Mouse (Mus musculus) kidney, adult 2 months (tissue): ENCODE measurements around the gene Gm36864. TPM values are rescaled to one million over a fixed set of nuclear protein-coding genes. Genes with fewer than 3 reads are reported as not detected.
"Not testable (repeated sequence)": the region's sequence is repeated elsewhere in the genome, so short reads cannot be mapped to it uniquely, and the experiment has no call there.

Experiments used
- DNase-seq: peaks from one replicate; pipeline ENCODE4 v3.0.0; 2021
- H3K27ac ChIP-seq: fragments of 200-500 bp; 2 replicates; pipeline ENCODE4 v1.5.1; 2012; ENCODE audit warnings: low read depth, low read length, control low read depth, inconsistent platforms; ENCODE audit not compliant: insufficient read depth
- H3K27me3 ChIP-seq: fragments of 200-500 bp; replicated peaks from 2 replicates; pipeline ENCODE4 v1.6.1; 2012; ENCODE audit warnings: mild to moderate bottlenecking, moderate library complexity, low read length, inconsistent platforms; ENCODE audit not compliant: control insufficient read depth, insufficient read depth
- H3K36me3 ChIP-seq: fragments of 200-500 bp; 2 replicates; pipeline ENCODE4 v1.6.1; 2012; ENCODE audit warnings: mild to moderate bottlenecking, moderate library complexity, low read length, inconsistent platforms; ENCODE audit not compliant: control insufficient read depth, insufficient read depth
- H3K4me1 ChIP-seq: fragments of 200-500 bp; 2 replicates; pipeline ENCODE4 v1.6.1; 2011; ENCODE audit warnings: low read length; ENCODE audit not compliant: control insufficient read depth, insufficient read depth
- H3K4me3 ChIP-seq: fragments of 200-500 bp; 2 replicates; pipeline ENCODE4 v1.5.1; 2011; ENCODE audit warnings: mild to moderate bottlenecking, low read depth, low read length, control low read depth; ENCODE audit not compliant: insufficient read depth
- CTCF ChIP-seq: fragments of 200-500 bp; conservative IDR thresholded peaks from 2 replicates; pipeline ENCODE4 v1.5.1; 2011; ENCODE audit warnings: low read depth, mild to moderate bottlenecking, control low read depth, low read length, moderate library complexity, mixed read lengths; ENCODE audit not compliant: insufficient read depth, insufficient read length
- POLR2A ChIP-seq: fragments of 200-500 bp; IDR thresholded peaks from one replicate; pipeline ENCODE4 v1.6.1; 2011; ENCODE audit warnings: low read depth, low read length, control low read depth
- WGBS: fragments of 180-500 bp; shearing (Covaris S2); methylation state at CpG from one replicate; pipeline ENCODE4 v1.1.7; 2018; 5-methylcytosine and 5-hydroxymethylcytosine counted together
- polyA plus RNA-seq: library from polyadenylated mRNA; depleted of rRNA; stranded (reverse); fragments of >200 nt; gene quantifications from 2 replicates; pipeline ENCODE4 v1.2.3, GENCODE M21; 2012; rRNA removed

Gm36864 gene
- polyA plus RNA-seq: 0.06 TPM in 1 of 2 replicates, not detected in the other

DNA sequence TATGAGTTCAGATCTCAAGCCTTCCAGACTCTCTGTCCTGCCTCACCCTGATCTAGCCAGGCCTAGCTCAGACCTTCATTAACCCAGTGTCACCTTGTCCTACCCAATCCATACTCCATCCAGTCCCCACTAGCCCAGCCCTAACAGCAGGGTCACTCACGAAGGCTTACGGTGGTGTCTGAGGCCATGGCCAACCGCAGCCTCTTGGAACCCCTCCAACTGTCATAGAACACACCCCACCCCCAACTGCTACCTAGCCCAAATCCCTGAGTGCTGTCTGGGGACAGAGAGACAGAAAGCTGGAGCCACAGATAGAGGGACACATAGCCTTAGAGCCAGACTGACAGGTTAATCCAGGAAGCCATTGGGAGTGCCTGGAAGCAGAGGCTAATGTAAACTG lies at the start of gene Gm36864:
TSS of gene Gm36864 (plus strand) at position 269 of the 400 bp plus-strand sequence.
- TF ChIP-seq CTCF (no peak), POLR2A (no peak)
- Histone ChIP-seq H3K27ac (peak within 1 kb of the TSS; percentile 9; the same call in 1 of the 2 replicates), H3K4me3 (no peak within 1 kb of the TSS), H3K27me3 (no peaks in the 10 kb centered on the region), H3K36me3 (no peaks in the 10 kb centered on the region), H3K4me1 (no peaks in the 10 kb centered on the region)
- peak; percentile 13 for DNase-seq
- WGBS: 40% methylated on average over 3 of the region's 3 CpGs

DNA sequence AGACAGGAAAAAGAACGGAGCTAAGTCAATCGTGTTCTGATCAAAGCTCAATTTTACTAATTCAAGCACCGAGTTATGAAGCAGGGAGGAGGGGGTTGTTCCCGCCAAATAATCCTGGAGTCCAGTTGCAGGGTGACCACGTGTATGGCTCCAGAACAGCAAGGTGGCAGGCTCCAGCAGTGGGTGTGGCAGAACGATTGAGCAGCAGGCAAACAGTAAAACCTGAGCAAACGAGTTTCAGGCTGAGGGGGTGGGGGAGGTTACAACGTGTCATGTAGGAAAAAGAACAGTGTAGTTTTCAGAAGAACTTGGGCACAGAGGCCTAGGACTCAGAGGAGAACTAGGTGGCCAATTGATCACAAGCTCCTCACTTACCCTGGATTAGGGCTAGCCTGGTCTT lies 49.5 kb upstream of the Gm36864 start:
- WGBS: 43% methylated on average over 8 of the region's 8 CpGs
- peak overlapping the region; percentile 59; the same call in 1 of the 2 replicates for H3K27ac ChIP-seq
- peak; percentile 22 for DNase-seq
- not testable (repeated sequence) for H3K36me3 ChIP-seq, H3K4me1 ChIP-seq, H3K4me3 ChIP-seq, H3K27me3 ChIP-seq

DNA sequence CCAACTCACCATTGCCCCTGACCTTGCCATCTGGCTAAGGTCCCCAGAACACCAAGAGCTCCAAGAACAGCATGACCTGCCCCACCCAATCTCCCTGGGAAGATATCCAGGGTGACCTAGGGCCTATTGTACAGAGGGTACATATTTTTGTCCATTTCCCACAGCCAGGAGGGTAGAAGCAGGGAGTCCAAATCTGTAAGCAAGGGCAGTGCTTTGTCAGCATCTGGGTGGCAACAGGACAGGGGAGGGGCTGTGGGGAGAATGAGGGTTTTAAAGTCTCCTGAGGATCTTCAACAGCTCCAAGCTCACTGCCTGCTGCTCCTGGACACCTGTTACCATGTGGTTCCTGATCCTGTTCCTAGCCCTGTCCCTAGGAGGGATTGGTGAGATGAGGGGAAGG lies 48.0 kb upstream of the Gm36864 start, which contains the start of gene Klk1b24:
TSS of gene Klk1b24 (plus strand) at position 301 of the 400 bp plus-strand sequence.
- not testable (repeated sequence) for DNase-seq, H3K4me3 ChIP-seq, H3K36me3 ChIP-seq, H3K4me1 ChIP-seq, H3K27me3 ChIP-seq
- 0 out of 2 replicates have a peak within 1 kb of the TSS, but pooled peaks have one; percentile 16 for H3K27ac ChIP-seq

DNA sequence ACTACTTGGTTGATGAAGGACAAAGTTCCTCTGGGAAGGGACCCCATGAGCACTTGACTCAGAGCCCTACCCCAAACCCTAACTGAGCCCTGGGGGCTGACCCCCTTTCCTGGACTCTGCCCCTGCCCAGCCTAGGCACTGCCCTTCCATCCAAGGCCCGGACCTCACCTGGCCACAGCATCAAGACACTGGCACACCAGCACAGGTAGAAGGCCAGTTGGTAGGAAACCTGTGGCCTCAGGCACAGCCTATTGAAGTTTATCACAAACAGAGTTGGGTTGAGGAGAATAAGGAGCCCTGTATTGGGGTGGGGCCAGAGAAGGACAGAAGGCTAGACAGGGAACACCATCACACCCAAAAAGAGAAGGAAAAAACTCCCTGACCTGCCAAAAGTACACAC lies 42.5 kb upstream of the Gm36864 start:
- H3K4me1 ChIP-seq, H3K27ac ChIP-seq, DNase-seq, H3K27me3 ChIP-seq, H3K36me3 ChIP-seq, H3K4me3 ChIP-seq: not testable (repeated sequence)
- 73% methylated on average over 1 of the region's 1 CpGs for WGBS

DNA sequence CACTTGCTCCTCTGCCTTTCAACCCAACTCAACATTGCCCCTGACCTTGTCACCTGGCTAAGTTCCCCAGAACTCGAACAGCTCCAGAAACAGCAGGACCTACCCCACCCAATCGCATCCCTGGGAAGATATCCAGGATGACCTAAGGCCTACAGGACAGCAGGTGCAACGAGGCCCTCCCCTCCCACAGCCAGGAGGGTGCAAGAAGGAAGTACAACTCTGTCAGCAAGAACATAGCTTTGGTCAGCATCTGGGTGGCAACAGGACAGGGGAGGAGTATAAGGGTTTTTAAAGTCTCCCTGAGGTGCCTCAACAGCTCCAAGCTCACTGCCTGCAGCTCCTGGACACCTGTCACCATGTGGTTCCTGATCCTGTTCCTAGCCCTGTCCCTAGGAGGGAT lies 38.1 kb upstream of the Gm36864 start, which contains the start of gene Klk1b3:
TSS of gene Klk1b3 (plus strand) at position 301 of the 400 bp plus-strand sequence.
- Histone ChIP-seq H3K4me3 (no peak within 1 kb of the TSS), H3K27ac (no peak within 1 kb of the TSS), H3K36me3 (no peaks in the 10 kb centered on the region), H3K4me1 (no peaks in the 10 kb centered on the region; the same call in 1 of the 2 replicates), H3K27me3 (no peaks in the 10 kb centered on the region)
- TF ChIP-seq CTCF (no peak), POLR2A (no peak)
- DNase-seq: no peak
- 62% methylated on average over 3 of the region's 3 CpGs for WGBS

DNA sequence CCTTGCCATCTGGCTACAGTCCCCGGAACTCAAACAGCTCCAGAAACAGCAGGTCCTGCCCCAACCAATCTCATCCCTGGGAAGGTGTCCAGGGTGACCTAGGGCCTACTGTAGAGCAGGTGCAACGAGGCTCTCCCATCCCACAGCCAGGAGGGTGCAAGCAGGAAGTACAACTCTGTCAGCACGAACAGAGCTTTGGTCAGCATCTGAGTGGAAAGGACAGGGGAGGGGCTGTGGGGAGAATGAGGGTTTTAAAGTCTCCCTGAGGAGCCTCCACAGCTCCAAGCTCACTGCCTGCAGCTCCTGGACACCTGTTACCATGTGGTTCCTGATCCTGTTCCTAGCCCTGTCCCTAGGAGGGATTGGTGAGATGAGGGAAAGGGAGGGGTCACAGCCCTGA lies 28.8 kb upstream of the Gm36864 start, which contains the start of gene Klk1b4:
TSS of gene Klk1b4 (plus strand) at position 301 of the 400 bp plus-strand sequence.
- H3K36me3 ChIP-seq, H3K27ac ChIP-seq, DNase-seq, H3K4me1 ChIP-seq, H3K4me3 ChIP-seq, H3K27me3 ChIP-seq: not testable (repeated sequence)
- WGBS: 26% methylated on average over 3 of the region's 3 CpGs

DNA sequence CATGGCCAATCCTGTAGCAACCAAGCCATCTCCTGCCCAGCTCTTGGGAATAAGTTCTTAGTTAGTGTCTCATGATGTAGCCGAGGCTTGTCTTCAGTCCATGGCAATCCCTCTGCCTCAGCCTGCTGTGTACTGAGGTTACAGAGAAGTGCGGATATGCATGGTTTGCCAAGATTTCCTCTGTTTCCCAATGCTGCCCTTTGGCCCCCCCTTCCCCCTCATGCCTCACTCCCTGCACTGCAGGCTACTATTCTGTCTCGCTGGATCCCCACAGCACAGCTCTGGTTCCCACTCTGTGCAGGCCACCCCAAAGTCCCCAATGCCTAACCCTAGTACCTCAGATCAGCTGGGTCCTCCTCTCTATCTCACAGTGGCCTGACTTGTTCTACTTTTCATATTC lies 27.7 kb upstream of the Gm36864 start:
- Histone ChIP-seq H3K4me1 (no peaks in the 10 kb centered on the region), H3K27me3 (no peaks in the 10 kb centered on the region), H3K36me3 (no peaks in the 10 kb centered on the region), H3K27ac (no peak overlapping the region), H3K4me3 (no peak overlapping the region)
- DNase-seq: no peak
- no peak for TF ChIP-seq CTCF
- no peak for TF ChIP-seq POLR2A
- WGBS: 80% methylated on average over 3 of the region's 3 CpGs

DNA sequence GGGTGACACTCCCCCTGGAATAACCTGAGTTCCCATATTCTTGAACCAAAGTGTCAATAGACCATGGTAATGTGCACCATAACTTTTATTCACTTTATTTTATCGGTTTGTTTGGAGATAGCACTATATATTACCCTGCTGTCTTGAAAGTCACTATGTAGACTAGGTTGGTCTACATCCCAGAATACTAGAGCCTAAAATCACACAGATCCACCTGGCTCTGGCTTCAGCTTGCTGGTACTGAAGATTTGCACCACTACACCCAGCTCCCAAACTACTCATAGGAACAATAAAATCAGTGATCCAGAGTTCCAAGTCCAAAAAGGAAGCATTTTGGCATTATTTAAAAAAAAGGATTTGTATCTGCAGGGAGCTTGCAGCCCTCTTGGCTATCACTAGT lies 20.3 kb upstream of the Gm36864 start, which contains the start of gene Klk1b5:
TSS of gene Klk1b5 (plus strand) at position 301 of the 400 bp plus-strand sequence.
- DNase-seq: no peak
- Histone ChIP-seq H3K4me3 (no peak within 1 kb of the TSS), H3K27ac (no peak within 1 kb of the TSS), H3K36me3 (no peaks in the 10 kb centered on the region), H3K27me3 (no peaks in the 10 kb centered on the region), H3K4me1 (0 out of 2 replicates have a peak, but pooled peaks cover 2% of the 10 kb centered on the region)
- TF ChIP-seq CTCF (no peak), POLR2A (no peak)
- WGBS: 68% methylated on average over 1 of the region's 1 CpGs

DNA sequence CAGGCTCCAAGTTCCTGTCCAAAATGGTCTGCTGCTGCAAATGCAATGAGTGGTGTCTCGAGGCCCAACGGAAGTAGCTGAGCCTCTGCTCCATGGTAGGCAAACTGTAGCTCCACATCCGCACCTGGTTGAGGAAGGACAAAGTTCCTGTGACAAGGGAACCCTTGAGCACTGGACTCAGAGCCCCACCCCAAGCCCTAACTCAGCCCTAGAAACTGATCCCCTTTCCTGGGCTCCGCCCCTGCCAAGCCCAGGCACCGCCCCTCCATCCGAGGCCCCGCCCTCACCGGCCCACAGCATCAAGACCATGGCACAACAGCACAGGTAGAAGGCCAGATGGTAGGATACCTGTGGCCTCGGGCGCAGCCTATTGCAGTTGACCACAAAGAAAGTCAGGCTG lies 14.4 kb upstream of the Gm36864 start:
- not testable (repeated sequence) for H3K27ac ChIP-seq, H3K27me3 ChIP-seq, H3K36me3 ChIP-seq, H3K4me1 ChIP-seq, H3K4me3 ChIP-seq, DNase-seq
- WGBS: 83% methylated on average over 9 of the region's 10 CpGs

DNA sequence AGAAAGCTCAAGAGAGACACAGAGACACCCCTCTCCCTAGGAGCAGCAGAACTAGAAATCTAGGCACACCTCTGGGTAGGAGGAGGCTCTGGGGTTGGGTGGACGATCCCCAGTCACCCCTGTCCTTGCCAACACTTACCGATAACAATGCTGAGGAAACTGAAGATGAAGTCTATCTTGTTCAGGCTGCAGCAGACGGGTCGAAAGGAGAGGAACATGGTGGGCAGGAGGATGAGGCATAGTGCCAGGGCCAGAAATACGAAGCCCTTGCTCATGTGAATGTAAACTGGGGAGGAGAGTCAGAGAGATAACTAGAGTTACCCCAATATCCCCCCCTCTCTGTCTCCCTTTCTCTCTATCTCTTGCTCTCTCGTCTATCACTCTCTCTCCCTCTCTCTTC lies 13.6 kb upstream of the Gm36864 start:
- not testable (repeated sequence) for H3K27ac ChIP-seq, H3K36me3 ChIP-seq, DNase-seq, H3K27me3 ChIP-seq, H3K4me1 ChIP-seq, H3K4me3 ChIP-seq
- WGBS: 82% methylated on average over 6 of the region's 6 CpGs
